Mouse (Mus musculus) heart, adult 11 months (tissue): ENCODE data around the gene Ror1.

Experiments used
- DNase-seq: peaks from one replicate; pipeline ENCODE4 v3.0.0; 2022

The Ror1 gene

DNA sequence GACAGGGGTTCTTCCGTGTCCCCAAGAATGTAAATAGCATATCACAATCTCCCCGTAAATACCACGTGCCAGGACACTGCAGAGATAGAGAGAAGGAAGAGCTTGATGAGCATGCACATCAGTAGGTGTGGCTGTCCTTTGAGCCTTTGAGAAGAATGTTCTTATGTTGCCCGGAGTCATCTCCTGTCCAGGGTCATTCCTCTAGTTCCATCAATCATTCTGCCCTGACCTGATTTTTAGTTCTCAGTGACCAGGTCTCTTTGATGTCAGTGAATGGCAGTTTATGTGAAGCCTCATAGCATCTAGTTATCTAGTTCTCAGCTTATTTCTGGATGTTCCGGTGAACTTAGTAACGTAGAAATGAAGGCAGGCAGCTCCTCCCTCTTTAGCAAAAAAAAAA is 295.4 kb downstream of the Ror1 start:
- peak; percentile 12 for DNase-seq

DNA sequence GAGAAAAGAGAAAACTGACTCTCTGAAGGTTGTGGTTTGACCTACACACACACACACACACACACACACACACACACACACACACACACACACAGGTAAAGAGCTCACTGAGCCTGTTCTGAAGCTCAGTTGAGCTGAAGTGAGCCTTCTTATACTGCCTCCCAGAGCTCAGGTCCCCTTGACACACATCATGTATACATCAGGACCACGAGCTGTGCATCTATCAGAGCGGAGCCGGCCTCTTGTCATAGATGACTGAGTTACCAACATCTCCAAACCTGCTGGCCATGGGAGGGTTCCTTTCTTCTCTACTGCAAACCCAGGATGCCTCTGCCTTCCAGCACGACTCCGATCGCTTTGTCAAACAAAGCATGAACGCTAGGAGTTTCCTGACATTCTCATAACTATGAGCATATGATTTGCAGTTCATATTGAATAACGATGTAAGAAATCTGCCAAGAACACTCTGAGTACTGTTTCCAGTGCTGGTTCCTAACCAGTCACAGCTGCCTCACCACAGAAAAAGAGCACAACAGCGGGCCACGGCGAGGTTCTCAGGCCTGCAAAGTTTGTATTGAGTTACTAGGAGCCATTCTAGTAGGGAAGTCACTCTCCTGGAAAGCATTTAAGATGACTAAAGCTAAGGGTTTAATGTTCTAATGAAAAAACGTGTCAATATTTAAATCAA is 297.9 kb downstream of the Ror1 start:
- peak; percentile 80 for DNase-seq

DNA sequence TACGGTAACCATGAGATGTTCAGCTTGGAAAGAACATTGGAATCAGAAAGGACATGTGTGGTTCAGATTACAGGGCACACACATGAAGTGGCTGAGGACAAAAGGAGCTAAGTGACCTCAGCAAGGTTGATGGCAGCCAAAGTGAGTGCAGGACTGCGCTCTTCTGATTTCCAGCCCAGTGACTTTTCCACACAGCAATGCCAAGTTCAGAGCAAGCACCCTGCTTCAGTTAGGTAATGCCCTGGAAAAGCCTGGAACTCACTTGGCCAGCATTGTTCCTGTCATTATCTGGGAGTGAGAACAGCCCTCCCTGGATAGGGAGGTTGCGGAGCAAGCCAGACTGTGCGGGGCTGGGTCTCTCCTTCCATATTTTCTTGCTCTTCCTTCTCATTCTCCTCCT is 299.8 kb downstream of the Ror1 start:
- peak; percentile 98 for DNase-seq

DNA sequence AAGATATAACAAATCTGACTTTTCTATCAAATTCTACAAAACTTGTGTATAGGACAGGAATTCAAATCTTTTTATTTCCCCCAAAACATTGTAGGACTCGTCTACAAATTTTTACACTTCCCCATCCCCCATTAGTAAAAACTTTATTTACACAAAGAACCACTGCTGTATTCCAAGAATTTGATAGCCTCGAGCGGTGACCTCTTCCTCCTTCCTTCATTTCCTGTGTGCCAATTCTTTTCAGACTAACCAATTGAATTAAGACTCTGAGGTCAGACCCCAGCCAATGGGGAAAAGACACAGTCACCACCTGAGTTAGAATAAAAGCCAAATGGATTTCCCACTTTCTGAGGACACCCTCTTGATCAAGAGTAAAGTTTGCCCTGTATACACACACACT is 302.5 kb downstream of the Ror1 start:
- DNase-seq = peak; percentile 63

DNA sequence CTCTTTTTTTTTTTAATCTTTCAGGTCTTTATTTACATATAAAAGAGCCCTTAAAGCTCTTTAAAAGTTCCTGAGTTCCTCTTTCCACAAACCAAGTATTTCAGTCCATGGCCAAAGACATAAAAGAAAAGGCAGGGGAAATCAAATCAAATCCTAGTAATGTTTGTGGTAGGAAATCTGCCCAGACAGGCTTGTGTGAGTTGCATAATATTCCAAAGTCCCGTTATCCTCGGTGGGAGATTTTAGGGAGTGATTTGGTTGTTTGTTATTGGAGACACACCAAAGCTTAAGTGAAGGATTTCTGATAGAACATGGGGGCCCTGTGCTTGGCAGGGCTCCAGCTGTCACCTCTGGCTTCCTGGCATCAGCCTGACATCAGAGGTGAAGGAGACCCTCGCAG is 305.5 kb downstream of the Ror1 start:
- no peak for DNase-seq

DNA sequence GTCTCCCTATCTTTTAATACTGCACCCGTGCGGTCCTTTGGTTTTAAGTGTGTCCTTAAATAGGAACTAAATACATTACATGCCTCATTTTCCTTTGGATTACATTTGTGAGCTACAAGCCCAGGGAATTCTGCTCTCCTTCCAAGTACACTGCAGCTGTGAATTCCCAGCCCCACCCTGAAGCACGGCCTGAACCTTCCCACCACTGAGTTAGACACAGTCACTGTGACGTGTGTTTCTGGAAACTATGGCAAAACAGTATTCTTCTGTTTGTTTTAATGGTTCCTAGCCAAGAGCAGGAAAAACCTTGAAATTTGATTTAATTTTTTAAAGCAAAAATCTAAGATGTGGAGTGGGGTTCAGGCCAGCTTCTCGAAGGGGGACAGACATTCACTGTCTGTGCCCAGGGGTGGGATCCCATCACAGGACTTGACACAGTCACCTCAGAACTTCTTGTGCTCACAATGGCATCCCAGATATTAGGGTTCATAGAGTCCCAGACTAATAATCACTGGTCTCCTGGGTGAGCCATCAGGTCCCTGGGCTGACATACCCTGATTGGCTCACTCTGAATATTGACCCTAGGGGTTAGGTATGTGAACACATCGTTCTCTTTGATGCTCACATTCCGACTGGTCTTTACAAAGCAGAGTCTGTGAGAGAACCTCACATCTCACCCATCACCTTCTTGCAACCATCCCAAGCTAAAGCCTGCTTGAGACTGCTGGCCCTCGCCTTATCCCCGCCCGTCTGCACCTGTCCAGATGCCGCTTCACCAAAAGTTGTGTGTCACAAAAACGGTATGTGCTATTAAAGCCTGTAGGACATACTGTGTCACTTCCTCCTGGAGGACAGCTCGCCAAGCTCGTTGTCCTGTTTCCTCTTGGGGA is 306.2 kb downstream of the Ror1 start:
- DNase-seq = peak; percentile 98

DNA sequence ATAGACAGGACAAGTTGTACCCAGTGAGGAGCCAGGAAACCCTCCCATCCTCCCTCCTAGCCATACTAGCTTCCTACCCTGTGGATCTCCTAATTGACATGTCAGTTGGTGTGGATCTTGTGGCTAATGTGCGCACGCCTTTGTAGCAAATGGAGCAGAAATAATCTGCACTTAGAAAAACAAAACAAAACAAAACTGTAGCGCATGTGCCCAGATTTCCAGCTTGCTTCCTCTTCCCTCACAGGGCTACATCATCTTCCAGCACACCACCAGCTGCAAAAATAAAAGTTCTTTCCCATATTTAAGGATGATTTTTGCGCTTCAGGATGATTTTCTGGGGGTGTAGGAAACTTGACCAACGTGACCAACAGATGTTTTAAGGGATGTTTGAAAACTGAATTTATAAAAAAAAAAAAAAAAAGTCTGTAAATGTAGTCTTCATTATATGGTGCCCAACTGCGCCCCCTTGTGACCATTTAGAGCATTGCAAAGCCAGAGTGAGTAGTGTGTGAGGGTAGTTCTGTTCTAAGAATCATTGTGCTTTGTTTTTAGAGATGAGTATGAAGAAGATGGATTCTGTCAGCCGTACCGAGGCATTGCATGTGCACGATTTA is 311.8 kb downstream of the Ror1 start:
- peak; percentile 97 for DNase-seq

DNA sequence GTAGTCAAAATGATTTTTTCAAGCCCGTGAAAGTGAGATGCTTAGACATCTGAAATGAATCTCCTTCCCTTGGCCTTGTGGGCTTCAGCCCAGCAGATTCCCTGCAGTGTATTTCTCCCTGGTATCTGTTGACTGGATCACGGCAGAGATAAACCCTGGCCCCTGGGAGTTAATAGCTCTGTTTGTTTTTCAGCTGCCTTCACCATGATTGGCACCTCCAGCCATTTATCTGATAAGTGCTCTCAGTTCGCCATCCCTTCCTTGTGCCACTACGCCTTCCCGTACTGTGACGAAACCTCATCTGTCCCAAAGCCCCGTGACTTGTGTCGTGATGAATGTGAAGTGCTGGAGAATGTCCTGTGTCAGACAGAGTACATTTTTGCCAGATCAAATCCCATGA is 313.9 kb downstream of the Ror1 start:
- peak; percentile 83 for DNase-seq

DNA sequence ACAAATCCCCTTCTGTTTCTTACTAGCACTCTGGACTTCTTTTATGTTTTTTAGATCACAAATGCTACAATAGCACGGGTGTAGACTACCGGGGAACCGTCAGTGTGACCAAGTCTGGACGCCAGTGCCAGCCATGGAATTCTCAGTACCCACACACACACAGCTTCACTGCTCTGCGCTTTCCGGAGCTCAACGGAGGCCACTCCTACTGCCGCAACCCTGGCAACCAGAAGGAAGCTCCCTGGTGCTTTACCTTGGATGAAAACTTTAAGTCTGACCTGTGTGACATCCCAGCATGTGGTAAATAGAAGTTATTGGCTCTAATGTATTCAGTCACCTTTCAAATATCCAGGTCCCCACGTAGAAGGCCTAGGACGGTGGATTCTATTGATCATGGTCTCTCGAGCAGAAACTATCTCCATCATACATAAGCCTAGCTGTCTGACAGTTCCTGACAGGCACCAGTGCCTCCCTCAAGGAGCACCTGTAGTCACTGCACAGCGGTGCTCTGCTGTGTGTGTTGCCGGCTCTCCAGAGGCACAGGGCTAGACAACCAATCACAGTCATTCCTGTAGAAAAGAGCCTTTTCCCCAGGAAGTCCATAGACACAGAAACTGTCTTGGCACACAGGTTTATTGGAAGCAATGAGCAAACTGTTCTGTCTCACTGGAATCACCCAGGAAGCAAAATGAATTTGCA is 316.4 kb downstream of the Ror1 start:
- DNase-seq = peak; percentile 71

DNA sequence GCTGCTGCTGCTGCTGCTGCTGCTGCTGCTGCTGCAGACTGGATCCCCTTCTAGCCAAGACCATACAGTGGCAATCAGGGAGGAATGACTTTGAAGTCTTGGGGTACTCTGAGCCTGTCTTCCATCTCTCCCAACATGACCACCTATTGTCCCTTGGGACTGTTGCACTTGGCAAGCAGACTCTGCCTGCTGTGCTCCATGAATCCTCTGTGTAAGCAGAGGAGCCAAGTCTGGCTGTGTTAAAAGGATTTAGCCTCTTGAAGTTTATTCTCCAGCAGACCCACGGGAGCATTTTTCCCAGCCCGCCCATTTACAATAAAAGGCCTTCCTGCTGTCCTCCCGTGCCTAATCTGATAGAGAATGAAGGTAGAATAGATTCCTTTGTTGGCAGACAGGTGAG is 327.2 kb downstream of the Ror1 start:
- peak; percentile 70 for DNase-seq

DNA sequence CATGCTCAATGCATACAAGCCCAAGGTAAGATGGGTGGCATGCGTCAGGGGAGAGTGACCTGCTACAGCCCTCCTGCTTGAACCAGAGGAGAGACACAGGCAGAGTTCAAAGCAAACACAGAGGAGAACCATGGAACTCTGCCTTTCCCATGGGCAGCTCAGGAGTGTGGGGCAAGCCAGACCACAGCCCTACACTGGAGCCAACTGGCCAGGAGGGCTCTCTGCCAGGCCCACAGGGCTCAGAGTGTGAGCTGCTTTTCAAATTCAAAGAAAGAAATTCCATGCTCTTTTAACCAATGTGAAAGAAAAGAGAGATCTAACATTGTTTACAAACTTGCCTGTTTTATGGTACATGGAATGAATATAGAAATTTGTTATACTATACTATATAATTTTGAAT is 330.5 kb downstream of the Ror1 start:
- DNase-seq = peak; percentile 72

DNA sequence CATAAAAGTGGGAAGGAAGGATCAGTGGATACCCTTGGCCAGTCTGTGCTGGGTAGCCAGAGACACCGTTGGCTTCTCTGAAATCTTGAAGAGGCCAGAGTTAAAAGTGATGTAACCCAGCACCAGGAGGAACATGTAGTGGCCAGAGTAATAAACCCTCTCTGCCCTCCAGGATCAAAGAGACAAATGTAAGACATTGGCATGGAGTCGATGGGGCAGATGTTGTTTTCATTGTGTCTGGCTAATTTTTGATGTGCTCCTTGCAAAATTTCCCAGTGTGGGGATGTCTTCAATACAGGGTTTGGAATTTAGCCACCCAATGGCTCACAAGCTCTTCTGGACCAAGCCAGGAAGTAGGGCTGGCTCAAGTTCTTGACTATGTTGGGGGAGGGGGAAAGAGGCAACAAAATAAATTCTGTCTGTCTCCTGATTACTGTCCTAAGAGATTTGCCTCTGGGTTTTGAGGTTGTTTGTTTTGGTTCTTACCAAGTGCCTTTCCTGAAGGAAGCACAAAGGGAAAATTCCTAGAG is 333.8 kb downstream of the Ror1 start:
- DNase-seq = peak; percentile 92

DNA sequence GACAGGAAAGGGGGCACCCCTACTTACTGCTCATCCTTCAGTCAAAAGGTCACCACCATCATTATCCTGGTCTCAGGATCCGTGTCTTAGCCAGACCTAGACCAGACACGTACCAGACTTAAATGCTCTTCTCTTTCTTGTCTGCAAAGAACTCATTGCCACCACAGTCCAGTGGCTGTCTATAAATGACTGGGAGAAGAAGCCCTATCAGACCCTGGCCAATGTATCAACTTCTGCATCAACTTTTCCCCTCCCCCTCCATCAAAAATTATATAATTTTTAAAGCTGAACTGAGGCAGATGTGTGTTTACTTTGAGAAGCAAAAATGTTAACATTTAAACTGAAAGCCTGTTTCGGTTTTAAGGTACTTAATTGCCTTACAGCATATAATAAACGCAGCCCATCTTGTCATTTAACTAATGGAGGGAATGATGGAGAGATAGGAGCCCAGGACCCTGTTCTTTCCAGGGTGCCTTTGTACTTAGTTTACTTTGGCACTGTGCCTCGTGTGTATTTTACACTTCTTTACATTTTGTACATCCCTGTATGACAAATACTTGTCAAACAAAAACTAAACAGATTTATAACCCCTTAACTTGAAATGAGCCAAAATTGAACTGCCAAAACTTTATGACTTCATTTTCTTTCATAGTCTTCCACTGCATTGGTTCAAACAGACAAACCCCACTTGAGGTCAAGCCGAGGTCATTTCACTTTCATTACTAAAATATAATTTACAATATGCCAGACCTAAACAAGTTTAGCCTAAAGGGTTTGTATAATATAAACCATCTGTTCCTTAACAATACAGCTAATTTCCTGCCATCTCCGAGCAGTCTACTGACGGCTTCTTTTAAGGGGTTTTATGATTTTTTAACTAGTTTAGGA is 339.9 kb downstream of the Ror1 start:
- peak; percentile 73 for DNase-seq

DNA sequence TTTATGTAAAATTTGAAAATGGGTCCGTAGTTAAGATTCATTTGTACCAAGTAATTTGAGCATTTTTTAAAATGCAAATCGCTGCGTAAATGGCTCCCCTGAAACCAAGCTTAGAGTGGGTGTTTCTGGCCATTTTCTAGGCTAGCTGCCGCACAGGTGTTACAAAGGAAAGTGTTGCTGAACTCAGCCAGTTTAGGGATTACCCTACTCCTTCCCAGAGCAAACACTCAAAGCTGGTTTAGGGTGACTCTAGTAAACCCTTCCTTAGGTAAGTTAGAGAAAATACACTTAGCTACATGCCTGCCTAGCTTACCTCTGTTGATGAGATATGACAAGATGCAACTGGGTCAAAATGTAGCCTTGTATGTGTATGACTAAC is 340.6 kb downstream of the Ror1 start:
- no peak for DNase-seq

DNA sequence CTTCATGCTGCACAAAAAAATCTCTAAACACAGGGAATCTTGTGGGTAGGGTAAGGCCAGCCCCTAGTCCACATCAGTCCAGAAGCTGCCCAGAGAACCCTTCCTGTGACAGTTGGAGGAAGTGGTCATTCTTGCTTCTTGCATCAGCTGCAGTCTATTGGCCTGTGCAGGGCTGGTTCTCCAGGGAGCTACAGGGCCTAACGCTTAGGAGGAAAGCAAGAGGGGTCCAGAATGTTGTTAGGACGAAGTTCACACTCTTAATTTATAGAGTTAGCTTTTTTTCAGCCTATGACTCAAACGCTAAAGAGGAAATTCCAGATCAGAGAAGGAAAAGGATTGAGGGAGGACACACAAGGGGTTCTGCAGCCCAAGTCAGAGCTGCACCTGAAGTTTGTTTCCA is 351.3 kb downstream of the Ror1 start:
- peak; percentile 31 for DNase-seq

DNA sequence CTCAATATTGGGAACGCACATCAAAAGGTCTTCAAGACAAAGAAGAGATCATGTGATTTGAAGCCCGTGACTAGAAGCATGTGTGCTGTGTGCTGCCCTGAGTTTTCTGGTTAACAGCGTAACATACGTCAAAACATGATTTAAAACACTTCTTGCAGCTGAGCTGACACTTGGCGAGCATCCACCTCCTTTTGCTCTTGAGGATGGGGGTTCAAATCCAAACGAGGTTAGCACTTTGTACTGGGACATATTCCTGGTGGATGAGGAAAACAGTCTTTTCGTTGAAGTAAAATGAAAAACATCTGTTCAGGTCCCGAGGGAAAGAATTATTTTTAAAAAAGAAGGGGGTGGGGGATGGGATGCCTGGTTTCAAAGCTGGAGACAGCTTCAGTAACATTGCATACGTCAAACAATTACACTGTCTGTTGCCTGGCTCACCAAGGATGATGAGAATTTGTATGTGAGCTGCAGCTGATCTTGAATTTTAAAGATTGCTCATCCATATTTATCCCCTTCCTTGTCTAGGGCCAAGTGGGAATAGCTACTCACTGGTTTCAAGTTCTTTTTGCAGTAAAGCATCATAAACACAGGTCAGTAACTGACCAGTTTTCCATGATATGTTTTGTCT is 367.0 kb downstream of the Ror1 start:
- DNase-seq = peak; percentile 92

DNA sequence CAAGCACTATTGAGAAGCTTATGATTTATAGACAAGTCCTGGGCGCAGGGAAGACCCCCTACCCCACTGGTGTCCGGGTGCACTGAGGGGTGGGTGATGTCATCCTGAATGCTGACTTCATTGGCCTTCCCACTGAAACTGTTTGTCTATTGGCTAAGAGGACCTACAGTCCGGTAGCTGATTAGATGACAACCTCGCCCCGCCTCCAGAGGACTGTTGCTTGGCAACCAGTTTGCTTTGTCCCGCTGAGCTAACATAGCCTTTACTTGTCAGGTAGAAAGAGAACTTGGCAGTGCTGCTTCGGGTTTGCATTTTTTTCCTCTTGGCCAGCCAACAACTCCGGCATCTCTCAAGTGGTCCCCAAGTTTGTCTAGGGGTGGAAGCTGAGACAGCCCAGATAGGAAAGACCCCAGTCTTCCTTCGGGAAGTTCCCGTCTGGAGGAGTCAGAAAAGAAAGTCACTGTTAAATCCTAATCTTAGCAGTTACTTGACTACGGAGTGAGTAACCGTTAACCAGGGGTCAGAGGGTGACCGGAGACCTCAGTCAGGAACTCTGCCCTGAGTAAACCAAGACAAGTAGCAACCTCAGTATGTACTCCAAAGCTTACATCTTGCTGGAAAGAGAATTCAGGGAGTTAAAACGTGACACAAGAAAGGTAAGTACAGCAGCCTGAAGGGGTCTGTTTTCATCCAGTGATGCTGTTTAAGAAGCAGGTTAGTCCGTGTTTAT is 383.2 kb downstream of the Ror1 start, which contains the start of gene Ube2u:
TSS of gene Ube2u (plus strand) at position 258 of the 730 bp plus-strand sequence.
- peak; percentile 96 for DNase-seq

DNA sequence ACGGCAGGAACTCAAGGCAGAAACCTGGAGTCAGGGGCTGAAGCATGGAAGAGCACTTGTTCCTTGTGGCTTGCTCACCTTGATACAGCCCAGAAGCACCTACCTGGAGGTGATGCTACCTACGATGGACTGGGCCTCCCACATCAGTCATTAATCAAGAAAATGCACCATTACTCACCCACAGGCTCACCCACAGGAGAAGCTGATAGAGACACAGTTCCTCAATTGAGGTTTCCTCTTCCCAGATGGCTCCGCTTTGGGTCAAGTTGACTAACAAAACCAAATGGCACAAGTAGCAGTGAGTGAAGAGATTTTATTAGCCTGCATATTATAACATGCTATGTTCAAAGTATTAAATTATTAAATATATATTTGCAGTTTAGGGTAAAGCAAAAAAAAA is 392.9 kb downstream of the Ror1 start:
- DNase-seq = no peak
